Mouse (Mus musculus) heart, postnatal 0 days (tissue): ENCODE results near the gene Rad50. TPM values are rescaled to one million over a fixed set of nuclear protein-coding genes. Genes with fewer than 3 reads are reported as not detected.

Experiments used
- ATAC-seq: fragments of 200-750 bp; cut with Nextera tagmentation; 2 replicates; pipeline ENCODE4 v1.8.0; 2017; ENCODE audit warnings: low read depth, moderate number of reproducible peaks, moderate library complexity; ENCODE audit not compliant: insufficient read depth
- DNase-seq: peaks from one replicate; pipeline ENCODE4 v3.0.0-alpha.2; 2016; ENCODE audit warnings: low spot score
- H3K27ac ChIP-seq: fragments of 300-500 bp; sonication (generic); 2 replicates; pipeline ENCODE4 v1.5.1; 2014; ENCODE audit warnings: low read depth, mild to moderate bottlenecking
- H3K27me3 ChIP-seq: fragments of 300-500 bp; sonication (generic); 2 replicates; pipeline ENCODE4 v1.6.1; 2014; ENCODE audit warnings: low read length, mixed read lengths; ENCODE audit not compliant: control insufficient read depth, insufficient read depth
- H3K36me3 ChIP-seq: fragments of 300-500 bp; sonication (generic); replicated peaks from 2 replicates; pipeline ENCODE4 v1.6.1; 2014; ENCODE audit warnings: low read length, mixed read lengths; ENCODE audit not compliant: control insufficient read depth, insufficient read depth
- H3K4me1 ChIP-seq: fragments of 300-500 bp; sonication (generic); 2 replicates; pipeline ENCODE4 v1.6.1; 2014; ENCODE audit warnings: antibody characterized with exemption; ENCODE audit not compliant: control insufficient read depth, insufficient read depth
- H3K4me2 ChIP-seq: fragments of 300-500 bp; sonication (generic); 2 replicates; pipeline ENCODE4 v1.6.1; 2014; ENCODE audit warnings: low read depth, mild to moderate bottlenecking, low read length, moderate library complexity
- H3K4me3 ChIP-seq: fragments of 300-500 bp; sonication (generic); 2 replicates; pipeline ENCODE4 v1.5.1; 2014; ENCODE audit warnings: low read depth, low read length
- H3K9ac ChIP-seq: fragments of 300-500 bp; sonication (generic); replicated peaks from 2 replicates; pipeline ENCODE4 v1.6.1; 2014; ENCODE audit warnings: low read depth, low read length, mixed read lengths
- H3K9me3 ChIP-seq: fragments of 300-500 bp; sonication (generic); replicated peaks from 2 replicates; pipeline ENCODE4 v1.6.1; 2016; ENCODE audit warnings: low read length; ENCODE audit not compliant: control insufficient read depth
- CTCF ChIP-seq: IDR thresholded peaks from 2 replicates; pipeline ENCODE4 v1.5.1; 2016; ENCODE audit warnings: antibody characterized with exemption, control low read depth, low read depth
- EP300 ChIP-seq: IDR thresholded peaks from 2 replicates; pipeline ENCODE4 v1.6.1; 2016; ENCODE audit warnings: antibody characterized with exemption, low read depth
- WGBS: fragments of 180-500 bp; shearing (Covaris S2); extraction: QIAGEN DNeasy Blood & Tissue Kit; methylation state at CpG from one replicate; pipeline ENCODE4 v1.1.7; 2014; 5-methylcytosine and 5-hydroxymethylcytosine counted together
- polyA plus RNA-seq: library from polyadenylated mRNA; unstranded; fragments of >200 nt; fragmentation: Nextera tagmentation; extraction: Ambion mirVana; gene quantifications from 2 replicates; pipeline ENCODE4 v1.2.1, GENCODE M21; 2015
- total RNA-seq: library from RNA; depleted of rRNA; stranded (reverse); fragments of >200 nt; gene quantifications from 2 replicates; pipeline ENCODE4 v1.2.3, GENCODE M21; 2014; ENCODE audit warnings: low replicate concordance; rRNA removed

Gene Rad50
- total and polyA plus RNA-seq, 2 experiments from 2014 or later, result 5.9 to 14.9 TPM

DNA sequence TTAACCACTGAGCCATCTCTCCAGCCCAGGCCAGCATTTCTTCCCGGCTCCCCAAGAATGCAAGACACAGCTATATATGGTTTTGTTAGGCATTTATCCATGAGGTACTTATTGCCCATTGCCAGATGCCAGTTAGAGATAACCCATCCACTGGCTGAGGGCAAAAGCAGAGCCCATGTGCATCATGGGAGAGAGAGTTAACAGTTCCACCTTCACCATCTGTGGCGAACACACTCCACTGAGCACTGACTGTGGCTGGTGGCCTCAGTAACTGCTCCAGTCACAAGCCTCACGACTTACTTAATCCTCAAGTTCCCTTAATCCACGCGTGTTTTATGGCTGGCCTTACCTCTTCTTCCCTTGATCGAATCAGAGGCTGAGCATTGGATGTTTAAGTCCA, 97.9 kb downstream of the Rad50 start:
- Histone ChIP-seq H3K9ac (no peak overlapping the region), H3K4me1 (no peaks in the 10 kb centered on the region), H3K4me2 (no peak overlapping the region), H3K4me3 (no peak overlapping the region), H3K36me3 (no peaks in the 10 kb centered on the region), H3K9me3 (no peaks in the 10 kb centered on the region), H3K27me3 (no peaks in the 10 kb centered on the region), H3K27ac (no peak overlapping the region)
- no peak for TF ChIP-seq EP300
- TF ChIP-seq CTCF, result no peak
- no peak for ATAC-seq
- 78% methylated on average over 6 of the region's 6 CpGs for WGBS
- DNase-seq, result no peak

GRCm38 (mm10) chr11:53605609-53606008, 101.5 kb downstream of the Rad50 start:
- no peak for TF ChIP-seq EP300
- TF ChIP-seq CTCF, result no peak
- ATAC-seq, result no peak
- peak overlapping the region; percentile 21; the same call in 1 of the 2 replicates for H3K4me2 ChIP-seq
- H3K36me3 ChIP-seq, result peaks cover 10% of the 10 kb centered on the region
- no peaks in the 10 kb centered on the region for H3K9me3 ChIP-seq
- H3K27ac ChIP-seq, result no peak overlapping the region
- no peak for DNase-seq
- 11% methylated on average over 12 of the region's 12 CpGs for WGBS
- H3K27me3 ChIP-seq, result no peaks in the 10 kb centered on the region
- H3K9ac ChIP-seq, result no peak overlapping the region
- H3K4me3 ChIP-seq, result no peak overlapping the region
- H3K4me1 ChIP-seq, result no peaks in the 10 kb centered on the region

- no peak for ATAC-seq
- Histone ChIP-seq H3K4me1 (no peaks in the 10 kb centered on the region), H3K27ac (no peak overlapping the region), H3K36me3 (peaks cover 11% of the 10 kb centered on the region), H3K9me3 (no peaks in the 10 kb centered on the region), H3K27me3 (no peaks in the 10 kb centered on the region), H3K4me3 (no peak overlapping the region), H3K4me2 (no peak overlapping the region), H3K9ac (no peak overlapping the region)
- no peak for DNase-seq
- TF ChIP-seq EP300 (no peak), CTCF (no peak)
- 92% methylated on average over 3 of the region's 3 CpGs for WGBS
These were observed 102.1 kb downstream of the Rad50 start for GRCm38 (mm10) chr11:53604983-53605382.

Other genes starting within 250 kb of the Rad50 start
- not detected in 2 replicates for gene Gm9837, start 236.8 kb downstream of the Rad50 start, total RNA-seq
- not detected in 2 replicates for gene Gm9837, start 236.8 kb downstream of the Rad50 start, polyA plus RNA-seq
- not detected in 2 replicates for gene Gm9945, start 227.2 kb downstream of the Rad50 start, total RNA-seq
- not detected in 2 replicates for gene Gm9945, start 227.2 kb downstream of the Rad50 start, polyA plus RNA-seq
- not detected in 2 replicates for gene Sowaha, start 227.0 kb downstream of the Rad50 start, total RNA-seq
- gene Sowaha, start 227.0 kb downstream of the Rad50 start, polyA plus RNA-seq, result 0.04 and 0.08 TPM in 2 replicates
- 47.1 and 55.8 TPM in 2 replicates for gene Sept8, start 188.1 kb downstream of the Rad50 start, total RNA-seq
- gene Sept8, start 188.1 kb downstream of the Rad50 start, polyA plus RNA-seq, result 10.3 and 11.5 TPM in 2 replicates
- gene Kif3a, start 139.9 kb downstream of the Rad50 start, total RNA-seq, result 6.1 and 17.5 TPM in 2 replicates
- gene Kif3a, start 139.9 kb downstream of the Rad50 start, polyA plus RNA-seq, result 23.7 and 24.3 TPM in 2 replicates
- not detected in 2 replicates for gene Il4, start 88.7 kb downstream of the Rad50 start, total RNA-seq
- 0.30 TPM in 1 of 2 replicates, not detected in the other for gene Il4, start 88.7 kb downstream of the Rad50 start, polyA plus RNA-seq
- not detected in 2 replicates for gene Il13, start 72.6 kb downstream of the Rad50 start, total RNA-seq
- not detected in 2 replicates for gene Il13, start 72.6 kb downstream of the Rad50 start, polyA plus RNA-seq
- gene Il5, start 13.5 kb upstream of the Rad50 start, total RNA-seq, result not detected in 2 replicates
- 0.07 TPM in 2 replicates for gene Il5, start 13.5 kb upstream of the Rad50 start, polyA plus RNA-seq
- 4.6 and 9.1 TPM in 2 replicates for gene Irf1, start 62.7 kb upstream of the Rad50 start, total RNA-seq
- gene Irf1, start 62.7 kb upstream of the Rad50 start, polyA plus RNA-seq, result 9.4 and 9.6 TPM in 2 replicates
- not detected in 2 replicates for gene Gm17334, start 65.9 kb upstream of the Rad50 start, total RNA-seq
- not detected in 2 replicates for gene Gm17334, start 65.9 kb upstream of the Rad50 start, polyA plus RNA-seq
- gene Gm12216, start 151.9 kb upstream of the Rad50 start, total RNA-seq, result not detected in 2 replicates
- gene Gm12216, start 151.9 kb upstream of the Rad50 start, polyA plus RNA-seq, result 1.2 and 1.6 TPM in 2 replicates
- 14.5 and 15.6 TPM in 2 replicates for gene Slc22a5, start 184.3 kb upstream of the Rad50 start, total RNA-seq
- 13.3 and 14.5 TPM in 2 replicates for gene Slc22a5, start 184.3 kb upstream of the Rad50 start, polyA plus RNA-seq